Mouse (Mus musculus) liver, embryonic 14.5 days (tissue): ENCODE results near the gene C1s1. TPM values are rescaled to one million over a fixed set of nuclear protein-coding genes. Genes with fewer than 3 reads are reported as not detected.
"Not testable (repeated sequence)": the region's sequence is repeated elsewhere in the genome, so short reads cannot be mapped to it uniquely, and the experiment has no call there.

ENCODE experiments used
- ATAC-seq: fragments of 200-750 bp; cut with Nextera tagmentation; 2 replicates; pipeline ENCODE4 v1.8.0; 2017; ENCODE audit warnings: moderate number of reproducible peaks, mild to moderate bottlenecking, moderate library complexity; ENCODE audit not compliant: insufficient read depth
- DNase-seq, 3 experiments: peaks; one replicate each; pipeline ENCODE4 v3.0.0-alpha.2; 2012 to 2013; ENCODE audit warnings: low read depth in 3 of 3, low spot score in 3 of 3
- H3K27ac ChIP-seq: fragments of 300-500 bp; sonication (generic); 2 replicates; pipeline ENCODE4 v1.5.1; 2014; ENCODE audit warnings: moderate library complexity, mild to moderate bottlenecking, control low read depth, inconsistent platforms
- H3K27me3 ChIP-seq: fragments of 300-500 bp; sonication (generic); 2 replicates; pipeline ENCODE4 v1.6.1; 2014; ENCODE audit warnings: mild to moderate bottlenecking, low read length, moderate library complexity; ENCODE audit not compliant: control insufficient read depth, insufficient read depth
- H3K36me3 ChIP-seq: fragments of 300-500 bp; sonication (generic); replicated peaks from 2 replicates; pipeline ENCODE4 v1.6.1; 2014; ENCODE audit warnings: low read depth; ENCODE audit not compliant: control insufficient read depth, insufficient read depth
- H3K4me1 ChIP-seq, 2 experiments: fragments of 200-500 bp in 1 of 2; fragments of 300-500 bp in 1 of 2; sonication (generic) in 1 of 2; replicated peaks; 2 replicates each; pipeline ENCODE4 v1.6.1; 2012 to 2014; ENCODE audit warnings: antibody characterized with exemption in 1 of 2, inconsistent platforms in 1 of 2, low read length in 1 of 2; ENCODE audit not compliant: control insufficient read depth in 2 of 2, insufficient read depth in 2 of 2
- H3K4me2 ChIP-seq: fragments of 300-500 bp; sonication (generic); 2 replicates; pipeline ENCODE4 v1.6.1; 2014; ENCODE audit warnings: low read depth, mild to moderate bottlenecking, control low read depth, moderate library complexity
- H3K4me3 ChIP-seq, 2 experiments: fragments of 200-500 bp in 1 of 2; fragments of 300-500 bp in 1 of 2; sonication (generic) in 1 of 2; 2 replicates each; pipeline ENCODE4 v1.5.1; 2012 to 2014; ENCODE audit warnings: low read depth in 2 of 2, low read length in 2 of 2, mild to moderate bottlenecking in 2 of 2, control low read depth in 1 of 2, inconsistent platforms in 1 of 2, moderate library complexity in 1 of 2; ENCODE audit not compliant: insufficient read depth in 1 of 2
- H3K9ac ChIP-seq: fragments of 300-500 bp; sonication (generic); replicated peaks from 2 replicates; pipeline ENCODE4 v1.6.1; 2014; ENCODE audit warnings: mild to moderate bottlenecking, control low read depth, moderate library complexity
- H3K9me3 ChIP-seq: fragments of 300-500 bp; sonication (generic); 2 replicates; pipeline ENCODE4 v1.6.1; 2016; ENCODE audit warnings: low read length, mixed read lengths; ENCODE audit not compliant: control insufficient read depth
- CTCF ChIP-seq: IDR thresholded peaks from 2 replicates; pipeline ENCODE4 v1.5.1; 2016; ENCODE audit warnings: antibody characterized with exemption, low read depth, control low read depth
- EP300 ChIP-seq: IDR thresholded peaks from 2 replicates; pipeline ENCODE4 v1.6.1; 2016; ENCODE audit warnings: antibody characterized with exemption, low read depth
- WGBS: fragments of 180-500 bp; shearing (Covaris S2); extraction: QIAGEN DNeasy Blood & Tissue Kit; methylation state at CpG from one replicate; pipeline ENCODE4 v1.1.7; 2014; ENCODE audit not compliant: insufficient replicate concordance; 5-methylcytosine and 5-hydroxymethylcytosine counted together
- polyA plus RNA-seq, 2 experiments: library from polyadenylated mRNA; depleted of rRNA in 1 of 2; stranded (reverse) in 1 of 2; unstranded in 1 of 2; fragments of >200 nt; fragmentation: Nextera tagmentation in 1 of 2; extraction: Ambion mirVana in 1 of 2; gene quantifications; 2 replicates each; pipeline versions ENCODE4 v1.2.1 to v1.2.3; 2012 to 2014

The C1s1 gene
- polyA plus RNA-seq, 2 experiments: 23.9 to 40.9 TPM

DNA sequence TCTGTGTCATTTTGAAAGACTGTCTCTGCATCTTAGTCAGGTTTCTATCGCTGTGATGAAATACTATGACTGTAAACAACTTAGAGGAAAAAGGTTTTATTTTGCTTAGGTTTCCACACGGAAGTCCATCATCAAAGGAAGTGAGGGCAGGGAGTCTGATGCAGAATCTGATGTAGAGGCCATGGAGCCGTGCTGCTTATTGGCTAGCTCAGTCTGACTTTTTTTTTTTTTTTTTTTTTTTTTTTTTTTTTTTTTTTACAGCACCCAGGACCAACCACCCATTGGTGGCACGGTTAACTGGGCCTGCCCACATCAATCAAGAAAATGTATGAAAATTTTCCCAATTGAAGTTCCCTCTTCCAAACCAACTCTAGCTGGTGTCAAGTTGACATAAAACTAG lies 53.2 kb downstream of the C1s1 start:
- Histone ChIP-seq H3K4me1 (peaks cover 7 to 18% of the 10 kb centered on the region in 2 experiments), H3K9me3 (no peaks in the 10 kb centered on the region), H3K36me3 (no peaks in the 10 kb centered on the region), H3K9ac (no peak overlapping the region), H3K4me3 (no peak overlapping the region), H3K27ac (no peak overlapping the region), H3K27me3 (no peaks in the 10 kb centered on the region), H3K4me2 (no peak overlapping the region)
- 66% methylated on average over 4 of the region's 4 CpGs for WGBS
- DNase-seq (no peak), ATAC-seq (no peak)
- TF ChIP-seq CTCF (no peak), EP300 (no peak)

GRCm38 (mm10) chr6:124487509-124487908 lies 54.6 kb downstream of the C1s1 start:
- no peak for TF ChIP-seq EP300
- no peak for TF ChIP-seq CTCF
- H3K9me3 ChIP-seq: no peaks in the 10 kb centered on the region
- H3K27ac ChIP-seq: no peak overlapping the region
- DNase-seq: no peak
- no peak overlapping the region for H3K9ac ChIP-seq
- H3K4me1 ChIP-seq: peaks cover 0 to 5% of the 10 kb centered on the region in 2 experiments; a peak in 1 of 4 replicates
- no peaks in the 10 kb centered on the region for H3K27me3 ChIP-seq
- H3K36me3 ChIP-seq: no peaks in the 10 kb centered on the region
- H3K4me2 ChIP-seq: no peak overlapping the region
- no peak overlapping the region for H3K4me3 ChIP-seq
- ATAC-seq: no peak
- 15% methylated on average over 2 of the region's 2 CpGs for WGBS

DNA sequence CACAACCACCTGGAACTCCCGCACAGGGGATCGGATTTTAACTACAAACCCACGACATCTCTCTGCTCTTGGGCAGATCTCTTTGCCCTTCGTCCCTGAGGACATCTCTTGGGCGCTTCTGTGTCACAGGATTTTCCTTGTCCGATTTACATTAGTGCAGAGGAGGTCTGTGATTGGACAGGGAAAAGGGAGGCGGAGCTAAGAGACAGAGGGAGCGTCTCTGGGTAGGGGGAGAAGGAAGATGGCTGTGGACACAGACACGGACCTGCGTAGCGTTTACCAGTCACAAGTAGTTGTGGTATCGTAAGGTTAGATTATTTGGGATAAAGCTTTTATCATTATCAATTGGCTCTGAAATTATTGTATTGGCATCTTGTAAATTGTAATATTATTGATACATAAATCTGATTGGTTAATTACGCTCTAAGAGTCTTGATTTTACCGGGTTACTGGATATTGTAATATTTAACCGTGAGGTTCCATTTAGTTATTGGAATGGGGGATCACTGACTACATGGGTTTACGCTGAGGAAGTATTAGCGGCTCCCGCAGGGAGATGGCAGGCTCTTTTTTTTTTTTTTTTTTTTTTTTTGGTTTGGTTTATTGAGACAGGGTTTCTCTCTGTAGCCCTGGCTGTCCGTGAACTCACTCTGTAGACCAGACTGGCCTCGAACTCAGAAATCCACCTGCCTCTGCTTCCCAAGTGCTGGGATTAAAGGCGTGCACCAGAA lies 56.6 kb downstream of the C1s1 start:
- DNase-seq (no peak), ATAC-seq (no peak)
- H3K27me3 ChIP-seq: no peaks in the 10 kb centered on the region
- no peaks in the 10 kb centered on the region for H3K36me3 ChIP-seq
- H3K4me3 ChIP-seq: no peak overlapping the region
- peaks cover 0 to 4% of the 10 kb centered on the region in 2 experiments; a peak in 1 of 4 replicates for H3K4me1 ChIP-seq
- H3K9ac ChIP-seq: no peak overlapping the region
- no peak overlapping the region for H3K27ac ChIP-seq
- WGBS: 38% methylated on average over 21 of the region's 21 CpGs
- peak overlapping the region; percentile 28; the same call in 1 of the 2 replicates for H3K4me2 ChIP-seq
- no peak for TF ChIP-seq CTCF
- no peak for TF ChIP-seq EP300
- no peaks in the 10 kb centered on the region for H3K9me3 ChIP-seq

DNA sequence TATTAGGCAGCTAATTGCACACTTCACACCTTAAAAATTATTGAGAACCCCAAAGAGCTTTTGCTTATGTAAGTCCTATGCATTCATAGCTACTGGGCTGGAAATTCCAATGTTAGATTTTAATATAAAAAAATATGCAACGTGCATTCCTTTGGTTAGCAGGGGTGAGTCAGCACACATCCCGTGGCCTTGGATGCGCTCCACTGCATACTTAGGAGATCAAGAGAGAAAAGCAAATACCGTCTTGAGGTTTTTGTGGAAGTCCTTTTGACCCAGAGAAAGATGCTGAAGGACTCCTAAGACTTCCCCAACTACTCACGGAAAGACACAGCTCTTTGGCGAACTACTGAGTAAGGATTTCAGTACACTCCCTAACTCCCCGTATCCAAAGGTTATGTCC lies 57.3 kb downstream of the C1s1 start:
- H3K4me2 ChIP-seq: no peak overlapping the region
- no peaks in the 10 kb centered on the region for H3K27me3 ChIP-seq
- no peaks in the 10 kb centered on the region for H3K9me3 ChIP-seq
- no peak overlapping the region for H3K9ac ChIP-seq
- no peak overlapping the region for H3K27ac ChIP-seq
- no peak for TF ChIP-seq EP300
- TF ChIP-seq CTCF: no peak
- ATAC-seq: no peak
- 68% methylated on average over 7 of the region's 7 CpGs for WGBS
- H3K4me3 ChIP-seq: no peak overlapping the region
- peaks cover 0 to 4% of the 10 kb centered on the region in 2 experiments; a peak in 1 of 4 replicates for H3K4me1 ChIP-seq
- no peaks in the 10 kb centered on the region for H3K36me3 ChIP-seq
- no peak for DNase-seq

DNA sequence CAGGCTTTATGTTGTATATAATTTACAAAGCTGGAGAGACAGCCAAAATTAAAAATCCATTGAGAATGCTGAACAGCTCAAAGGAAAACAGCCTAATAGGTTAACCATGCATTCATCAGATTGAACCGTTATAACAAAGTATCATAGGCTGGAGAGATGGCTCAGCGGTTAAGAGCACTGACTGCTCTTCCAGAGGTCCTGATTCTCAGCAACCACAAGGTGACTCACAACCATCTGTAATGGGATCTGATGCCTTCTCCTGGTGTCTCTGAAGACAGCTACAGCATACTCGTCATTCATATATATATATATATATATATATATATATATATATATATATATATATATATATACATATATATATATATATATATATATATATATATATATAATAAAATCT lies 58.3 kb downstream of the C1s1 start:
- not testable (repeated sequence) for H3K4me3 ChIP-seq, H3K4me2 ChIP-seq, H3K27ac ChIP-seq, H3K36me3 ChIP-seq, ATAC-seq, H3K9me3 ChIP-seq, H3K27me3 ChIP-seq, H3K9ac ChIP-seq, DNase-seq
- 65% methylated on average over 3 of the region's 3 CpGs for WGBS
- H3K4me1 ChIP-seq: peaks cover 2 to 11% of the 10 kb centered on the region in 2 experiments; a peak in 3 of 4 replicates
